Mouse (Mus musculus) neural tube, embryonic 10.5 days (tissue): Measurements from ENCODE around the gene Arfip1.

ENCODE experiments used
- DNase-seq: peaks from one replicate; pipeline ENCODE4 v3.0.0-alpha.2; 2017; ENCODE audit warnings: low spot score; ENCODE audit errors: extremely low spot score

Arfip1 gene

DNA sequence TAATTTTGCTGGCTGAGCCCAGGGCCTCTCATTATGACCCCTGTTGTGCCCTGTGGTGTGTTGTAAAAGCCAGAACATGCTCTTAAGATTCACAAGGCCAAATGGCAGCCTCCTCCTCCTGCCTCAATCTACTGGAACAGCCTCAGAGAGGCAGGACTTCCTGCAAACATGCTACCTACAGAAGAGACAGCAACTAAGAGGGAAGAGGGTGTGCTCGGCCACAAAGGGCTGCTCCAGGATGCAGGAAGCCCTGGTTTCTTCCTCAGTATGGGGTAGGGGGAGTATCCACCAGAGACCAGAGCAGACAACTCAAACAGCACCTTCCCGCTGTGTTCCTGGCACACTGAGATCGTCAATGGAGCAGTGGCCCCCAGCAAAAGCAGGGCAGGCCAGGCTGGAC lies 121.9 kb downstream of the Arfip1 start:
- no peak for DNase-seq

GRCm38 (mm10) chr3:84455733-84456417 lies 126.5 kb downstream of the Arfip1 start:
- no peak for DNase-seq

DNA sequence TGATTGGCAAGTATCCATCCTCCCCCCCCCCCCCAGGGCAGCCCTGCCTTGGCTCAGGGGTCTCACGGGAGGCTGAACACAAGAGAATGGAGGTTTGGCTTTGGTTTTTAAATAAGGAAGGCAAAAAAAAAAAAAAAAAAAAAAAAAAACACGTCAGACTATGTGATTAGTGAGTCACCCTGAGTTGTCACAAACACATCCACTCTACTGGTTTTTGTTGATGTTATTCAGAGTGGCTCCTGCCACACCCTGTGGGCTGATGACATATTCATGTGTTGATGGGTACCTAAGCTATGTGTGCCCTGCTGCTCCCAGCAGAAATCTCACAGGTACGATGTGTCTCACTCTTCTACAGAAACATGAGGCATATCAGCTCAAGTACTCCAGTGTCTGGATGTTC lies 131.8 kb downstream of the Arfip1 start:
- no peak for DNase-seq

- DNase-seq: no peak
These were observed 133.4 kb downstream of the Arfip1 start for GRCm38 (mm10) chr3:84449015-84449414.

DNA sequence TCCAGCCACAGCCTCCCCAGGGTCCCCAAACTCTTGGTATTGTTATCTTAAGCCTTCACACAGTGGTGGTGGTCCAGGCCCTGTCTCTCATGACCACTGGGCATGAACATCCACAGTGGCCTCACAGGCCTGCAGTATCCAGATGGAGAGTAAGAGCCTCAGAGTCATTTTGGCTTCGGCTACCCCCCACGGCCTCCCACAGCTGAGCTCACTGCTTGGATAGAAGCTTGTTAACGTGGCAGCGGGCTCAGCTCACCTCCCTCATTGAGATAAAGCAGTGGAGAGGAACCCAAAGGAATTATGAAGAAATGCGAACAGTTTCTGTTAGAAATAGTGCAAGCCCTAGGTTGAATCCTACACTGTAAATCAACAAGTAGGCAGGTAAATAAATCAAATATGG lies 134.6 kb downstream of the Arfip1 start:
- DNase-seq: no peak
